Mouse (Mus musculus) embryonic fibroblast, embryonic 13.5 days (primary cell): ENCODE results near the gene Ccno. TPM values are rescaled to one million over a fixed set of nuclear protein-coding genes. Genes with fewer than 3 reads are reported as not detected.
A peak's percentile ranks its signal among the peaks of the same experiment; 100 is the strongest.

ENCODE experiments used
- H3K27ac ChIP-seq: 2 replicates; pipeline ENCODE4 v1.5.1; 2012; ENCODE audit warnings: low read length, control low read depth, inconsistent platforms; ENCODE audit not compliant: insufficient read depth
- H3K4me1 ChIP-seq: 2 replicates; pipeline ENCODE4 v1.6.1; 2011; ENCODE audit warnings: low read length; ENCODE audit not compliant: control insufficient read depth, insufficient read depth
- H3K4me3 ChIP-seq: 2 replicates; pipeline ENCODE4 v1.5.1; 2011; ENCODE audit warnings: mild to moderate bottlenecking, control low read depth, low read length; ENCODE audit not compliant: insufficient read depth
- CTCF ChIP-seq: IDR thresholded peaks from 2 replicates; pipeline ENCODE4 v1.5.1; 2011; ENCODE audit warnings: mild to moderate bottlenecking, control low read depth, low read length, moderate library complexity, borderline replicate concordance; ENCODE audit not compliant: insufficient read depth
- POLR2A ChIP-seq: IDR thresholded peaks from 2 replicates; pipeline ENCODE4 v1.6.1; 2011; ENCODE audit warnings: low read depth, mild to moderate bottlenecking, control low read depth, low read length, moderate library complexity
- polyA plus RNA-seq: library from polyadenylated mRNA; stranded (reverse); fragments of >200 nt; gene quantifications from 2 replicates; pipeline ENCODE4 v1.2.4, GENCODE M21; 2011; ENCODE audit warnings: low read depth; ENCODE audit not compliant: missing spikeins, insufficient read length

Gene Ccno
- 1.2 and 2.6 TPM in 2 replicates for polyA plus RNA-seq

GRCm38 (mm10) chr13:112987532-112987943 lies at the start of gene Ccno:
Gene Ccno (plus strand): TSS chr13:112987802.
- TF ChIP-seq POLR2A (peak; percentile 95), CTCF (no peak)
- H3K4me1 ChIP-seq = no peaks in the 10 kb centered on the region; the same call in 1 of the 2 replicates

GRCm38 (mm10) chr13:112938130-112938529 lies 49.5 kb upstream of the Ccno start:
- H3K27ac ChIP-seq = no peak overlapping the region
- no peaks in the 10 kb centered on the region for H3K4me1 ChIP-seq
- no peak overlapping the region for H3K4me3 ChIP-seq
- no peak for TF ChIP-seq CTCF
- no peak for TF ChIP-seq POLR2A

More at GRCm38 (mm10) chr13:112987532-112987943, at the start of gene Ccno:
- Histone ChIP-seq H3K4me3 (peak within 1 kb of the TSS; percentile 42), H3K27ac (no peak within 1 kb of the TSS)

- no peak for TF ChIP-seq POLR2A
- no peak for TF ChIP-seq CTCF
- no peak overlapping the region for H3K27ac ChIP-seq
- no peaks in the 10 kb centered on the region for H3K4me1 ChIP-seq
- no peak overlapping the region for H3K4me3 ChIP-seq
Measured at GRCm38 (mm10) chr13:112941879-112942330, 45.7 kb upstream of the Ccno start.

DNA sequence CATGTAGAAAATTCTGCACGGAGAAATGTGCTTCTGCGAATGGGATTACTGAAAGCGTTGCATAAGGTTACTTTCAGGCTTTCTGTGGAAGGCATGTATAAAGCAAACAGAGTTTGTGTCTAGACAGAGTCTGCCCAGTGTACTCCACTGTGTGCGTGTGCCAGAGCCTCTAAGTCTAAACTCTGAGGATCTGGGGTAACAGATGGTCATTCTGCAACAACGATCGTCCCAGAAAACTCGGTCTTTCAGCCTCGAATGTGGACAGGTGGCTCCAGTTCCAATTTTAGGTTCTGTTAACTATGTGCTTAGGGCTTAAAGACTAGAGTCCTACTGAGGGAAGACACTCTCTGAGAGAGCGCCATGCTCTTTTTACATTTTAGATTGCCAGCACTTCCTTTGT lies 42.3 kb upstream of the Ccno start:
- no peaks in the 10 kb centered on the region for H3K4me1 ChIP-seq
- no peak overlapping the region for H3K27ac ChIP-seq
- no peak for TF ChIP-seq POLR2A
- TF ChIP-seq CTCF = no peak

DNA sequence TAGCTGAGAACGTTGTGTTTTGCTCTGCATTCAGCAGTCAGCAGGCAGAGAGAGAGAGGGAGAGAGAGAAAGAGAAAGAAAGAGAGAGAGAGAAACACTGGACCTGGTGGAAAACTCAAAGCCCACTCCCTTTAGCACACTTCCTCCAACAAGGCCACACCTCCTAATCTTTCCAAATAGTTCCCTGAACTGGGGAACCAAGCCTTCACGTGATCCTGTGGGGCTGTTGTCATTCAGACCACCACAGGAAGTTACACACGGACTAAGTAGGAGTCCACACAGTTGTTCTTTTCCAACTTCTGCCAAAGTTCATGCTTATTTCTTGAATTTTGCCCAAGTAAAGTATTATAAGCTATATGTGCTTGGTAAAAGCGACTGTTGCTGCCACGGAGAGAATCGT lies 41.7 kb upstream of the Ccno start:
- no peak for TF ChIP-seq POLR2A
- no peak for TF ChIP-seq CTCF
- H3K27ac ChIP-seq = no peak overlapping the region
- no peak overlapping the region for H3K4me3 ChIP-seq

More for the DNA sequence above, 42.3 kb upstream of the Ccno start:
- H3K4me3 ChIP-seq = no peak overlapping the region

DNA sequence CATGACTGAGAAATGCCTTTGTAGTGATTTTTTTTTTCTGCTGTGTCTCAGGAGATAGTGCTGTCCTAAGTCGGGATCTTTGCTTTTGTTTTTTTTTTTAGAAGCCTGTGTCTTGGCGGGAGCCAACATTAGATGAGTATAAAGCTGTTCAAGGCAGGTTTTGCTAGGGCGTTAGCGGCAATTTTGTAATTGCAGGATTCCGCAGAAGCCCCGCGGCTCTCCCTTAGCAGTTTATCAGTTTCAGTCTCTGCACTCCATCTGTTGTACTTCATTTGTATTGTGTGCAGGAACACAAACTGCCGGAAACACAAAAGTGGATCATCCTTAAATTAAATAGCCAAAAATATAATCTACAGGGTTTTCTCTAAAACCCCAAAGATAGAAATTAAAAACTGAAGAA lies 33.5 kb upstream of the Ccno start:
- no peak overlapping the region for H3K27ac ChIP-seq
- no peak for TF ChIP-seq CTCF
- no peak for TF ChIP-seq POLR2A
- no peak overlapping the region for H3K4me3 ChIP-seq
- H3K4me1 ChIP-seq = no peaks in the 10 kb centered on the region

More for the DNA sequence above, 41.7 kb upstream of the Ccno start:
- no peaks in the 10 kb centered on the region for H3K4me1 ChIP-seq

- TF ChIP-seq CTCF = no peak
- no peak for TF ChIP-seq POLR2A
- Histone ChIP-seq H3K4me3 (no peak overlapping the region), H3K4me1 (no peaks in the 10 kb centered on the region), H3K27ac (no peak overlapping the region)
Measured at GRCm38 (mm10) chr13:112963081-112963480, 24.5 kb upstream of the Ccno start.

DNA sequence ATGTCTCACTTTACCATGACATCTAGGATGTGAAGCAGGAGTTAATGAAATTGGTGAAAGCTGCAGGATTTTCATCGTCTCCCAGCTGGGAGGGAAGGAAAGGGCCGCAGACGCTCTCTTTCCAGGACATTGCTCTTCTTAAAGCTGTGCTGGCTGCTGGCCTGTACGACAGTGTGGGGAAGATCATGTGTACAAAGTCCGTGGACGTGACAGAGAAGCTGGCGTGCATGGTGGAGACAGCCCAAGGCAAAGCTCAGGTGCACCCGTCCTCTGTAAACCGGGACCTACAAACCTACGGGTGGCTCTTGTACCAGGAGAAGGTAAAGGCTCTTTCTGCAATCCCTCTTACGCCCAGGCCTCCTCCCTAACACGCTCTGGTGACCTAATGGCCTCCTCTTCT lies 23.2 kb upstream of the Ccno start:
- no peak for TF ChIP-seq POLR2A
- TF ChIP-seq CTCF = no peak
- Histone ChIP-seq H3K4me3 (no peak overlapping the region), H3K27ac (no peak overlapping the region)

DNA sequence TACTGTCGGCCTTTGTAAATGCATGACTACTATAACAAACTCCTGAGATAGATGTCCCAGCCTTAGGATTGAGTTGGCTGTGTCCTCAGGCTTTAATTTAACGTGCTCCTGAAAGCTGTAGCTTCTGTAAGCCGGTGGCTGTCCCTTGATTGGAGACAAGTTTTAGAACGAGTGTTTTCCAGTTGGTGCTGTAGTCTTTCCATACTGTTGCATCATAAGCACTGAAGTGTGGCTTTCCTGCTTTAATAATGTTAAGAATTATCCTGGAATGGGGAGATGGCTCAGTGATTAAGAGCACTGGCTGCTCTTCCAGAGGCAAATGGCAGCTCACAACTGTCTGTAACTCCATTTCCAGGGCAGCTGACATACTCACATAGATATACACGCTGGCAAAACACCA lies 20.3 kb upstream of the Ccno start:
- H3K4me1 ChIP-seq = no peaks in the 10 kb centered on the region
- no peak for TF ChIP-seq CTCF
- TF ChIP-seq POLR2A = no peak
- no peak overlapping the region for H3K27ac ChIP-seq
- no peak overlapping the region for H3K4me3 ChIP-seq

More for the DNA sequence above, 23.2 kb upstream of the Ccno start:
- no peaks in the 10 kb centered on the region for H3K4me1 ChIP-seq

DNA sequence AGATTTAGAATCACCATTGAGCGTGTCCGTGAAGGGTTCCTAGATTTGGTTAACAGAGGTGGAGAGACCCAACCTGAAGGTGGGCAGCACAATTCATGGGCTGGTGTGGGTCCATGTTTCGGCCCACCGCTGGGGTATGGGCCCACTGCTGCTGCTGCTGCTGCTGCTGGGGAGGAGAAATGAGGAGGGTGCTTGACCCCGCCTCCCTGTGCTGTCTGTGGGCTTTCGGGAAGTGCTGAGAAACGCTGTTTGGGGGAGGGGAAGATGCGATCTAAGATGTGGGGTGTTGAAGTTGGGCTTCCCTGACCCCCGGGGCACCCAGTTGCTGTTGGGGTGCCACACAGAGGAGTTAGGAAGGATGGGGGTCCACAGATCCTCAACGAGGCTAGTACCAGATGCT lies 10.9 kb upstream of the Ccno start:
- TF ChIP-seq POLR2A = no peak
- no peak for TF ChIP-seq CTCF
- Histone ChIP-seq H3K27ac (no peak overlapping the region), H3K4me1 (no peaks in the 10 kb centered on the region), H3K4me3 (no peak overlapping the region)
